Mouse (Mus musculus): ENCODE results near the gene Pias1. TPM values are rescaled to one million over a fixed set of nuclear protein-coding genes. Genes with fewer than 3 reads are reported as not detected.

The Pias1 gene
- polyA plus RNA-seq, 1 experiment from 2014 or later: 63.2 TPM

GRCm38 (mm10) chr9:62858266-62859019 is 129.3 kb downstream of the Pias1 start:
- ATAC-seq (replicated peaks; ENCODE audit: low FRiP score) (no peak), DNase-seq (ENCODE audit: low spot score) (no peak)
- Histone ChIP-seq H3K4me1 (replicated peaks; ENCODE audit: control insufficient read depth, insufficient read depth, low read length) (peaks cover 6% of the 10 kb centered on the region; the same call in 1 of the 2 replicates), H3K36me3 (ENCODE audit: control insufficient read depth, insufficient read depth, low read length) (no peaks in the 10 kb centered on the region), H3K9me3 (ENCODE audit: control insufficient read depth, low read length) (no peaks in the 10 kb centered on the region), H3K4me3 (ENCODE audit: low read depth, low read length) (no peak overlapping the region), H3K27ac (ENCODE audit: low read depth, low read length) (no peak overlapping the region), H3K9ac (ENCODE audit: low read length) (no peak overlapping the region), H3K27me3 (ENCODE audit: control insufficient read depth, insufficient read depth, low read length) (no peaks in the 10 kb centered on the region), H3K4me2 (ENCODE audit: low read depth, low read length, severe bottlenecking) (no peak overlapping the region)
- 52% methylated on average over 8 of the region's 8 CpGs for WGBS

GRCm38 (mm10) chr9:62857719-62858261 is 129.9 kb downstream of the Pias1 start, which contains the start of gene Calml4:
Gene Calml4, plus strand, starts transcription at chr9:62858080.
- Histone ChIP-seq H3K36me3 (ENCODE audit: control insufficient read depth, insufficient read depth, low read length) (no peaks in the 10 kb centered on the region), H3K27me3 (ENCODE audit: control insufficient read depth, insufficient read depth, low read length) (no peaks in the 10 kb centered on the region), H3K4me2 (ENCODE audit: low read depth, low read length, severe bottlenecking) (no peak within 1 kb of the TSS), H3K4me1 (replicated peaks; ENCODE audit: control insufficient read depth, insufficient read depth, low read length) (peaks cover 6% of the 10 kb centered on the region; the same call in 1 of the 2 replicates), H3K4me3 (ENCODE audit: low read depth, low read length) (no peak within 1 kb of the TSS), H3K9ac (ENCODE audit: low read length) (no peak within 1 kb of the TSS), H3K9me3 (ENCODE audit: control insufficient read depth, low read length) (no peaks in the 10 kb centered on the region), H3K27ac (ENCODE audit: low read depth, low read length) (no peak within 1 kb of the TSS)
- DNase-seq (ENCODE audit: low spot score): no peak
- WGBS: 63% methylated on average over 20 of the region's 20 CpGs
- ATAC-seq (replicated peaks; ENCODE audit: low FRiP score): no peak

DNA sequence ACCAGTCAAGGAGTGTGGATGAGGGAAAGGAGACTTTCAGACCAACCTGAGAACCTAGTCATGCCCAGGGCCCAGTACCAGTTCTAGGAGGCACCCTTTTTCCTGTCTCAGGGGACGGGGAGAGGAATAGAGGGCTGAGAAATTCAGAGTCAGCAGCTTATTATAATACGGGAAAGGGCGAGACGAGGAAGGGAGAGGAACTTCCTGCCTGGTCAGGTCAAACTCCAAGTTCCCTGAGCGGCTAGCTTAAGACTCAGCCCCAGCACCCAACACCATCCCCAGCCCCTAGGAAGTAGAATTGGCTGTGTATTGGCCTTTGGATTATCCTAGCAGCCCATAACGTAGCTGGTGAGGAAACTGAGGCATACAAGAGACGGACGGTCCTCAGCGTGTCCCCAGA is 130.5 kb downstream of the Pias1 start:
- H3K9me3 ChIP-seq (ENCODE audit: control insufficient read depth, low read length): no peaks in the 10 kb centered on the region
- no peaks in the 10 kb centered on the region for H3K27me3 ChIP-seq (ENCODE audit: control insufficient read depth, insufficient read depth, low read length)
- peaks cover 6% of the 10 kb centered on the region; the same call in 1 of the 2 replicates for H3K4me1 ChIP-seq (replicated peaks; ENCODE audit: control insufficient read depth, insufficient read depth, low read length)
- H3K36me3 ChIP-seq (ENCODE audit: control insufficient read depth, insufficient read depth, low read length): no peaks in the 10 kb centered on the region
- H3K27ac ChIP-seq (ENCODE audit: low read depth, low read length): no peak overlapping the region
- H3K4me2 ChIP-seq (ENCODE audit: low read depth, low read length, severe bottlenecking): no peak overlapping the region
- ATAC-seq (replicated peaks; ENCODE audit: low FRiP score): no peak
- DNase-seq (ENCODE audit: low spot score): no peak
- H3K4me3 ChIP-seq (ENCODE audit: low read depth, low read length): no peak overlapping the region
- WGBS: 85% methylated on average over 9 of the region's 9 CpGs
- H3K9ac ChIP-seq (ENCODE audit: low read length): no peak overlapping the region

DNA sequence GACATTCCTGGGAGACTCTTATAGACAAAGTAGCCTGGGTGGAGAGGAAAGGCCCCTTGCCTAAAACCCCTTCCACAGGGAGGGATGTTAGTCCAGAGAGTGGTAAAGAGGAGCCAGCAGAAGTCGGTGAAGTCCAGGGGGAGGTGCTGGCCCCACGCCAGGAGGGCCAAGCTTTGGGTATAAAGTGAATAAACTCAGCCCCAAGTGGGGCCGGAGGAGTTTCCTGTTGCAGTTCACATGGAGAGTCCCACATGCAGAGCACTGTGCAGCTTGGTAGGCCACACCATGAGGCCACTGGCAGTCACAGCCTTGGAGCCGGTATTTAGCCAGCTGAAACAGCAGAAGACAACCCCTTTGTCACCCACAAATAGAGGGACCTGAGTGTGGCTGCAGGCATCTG is 133.2 kb downstream of the Pias1 start:
- no peaks in the 10 kb centered on the region for H3K27me3 ChIP-seq (ENCODE audit: control insufficient read depth, insufficient read depth, low read length)
- no peak overlapping the region for H3K27ac ChIP-seq (ENCODE audit: low read depth, low read length)

DNA sequence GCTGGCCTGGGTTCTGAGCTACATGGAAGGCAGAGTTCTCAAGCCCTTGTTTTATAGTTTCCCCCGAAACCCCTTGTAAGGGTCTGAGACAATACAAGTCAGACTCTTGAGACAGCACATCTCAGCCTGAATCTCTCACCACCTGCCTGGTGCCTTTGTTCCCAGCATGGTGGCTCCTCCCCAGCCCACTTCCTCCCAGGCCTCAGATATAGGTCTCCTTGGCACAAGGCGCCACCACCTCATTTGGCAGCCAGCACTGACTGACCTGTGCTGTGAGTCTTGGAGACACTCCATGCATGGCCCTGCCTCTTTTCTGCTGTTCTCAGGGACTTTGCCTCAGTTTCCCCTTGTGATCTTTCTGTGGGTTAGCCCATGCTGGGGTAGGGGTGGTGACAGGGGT is 136.2 kb downstream of the Pias1 start:
- H3K4me1 ChIP-seq (replicated peaks; ENCODE audit: control insufficient read depth, insufficient read depth, low read length): no peaks in the 10 kb centered on the region
- H3K4me3 ChIP-seq (ENCODE audit: low read depth, low read length): no peak overlapping the region
- H3K9ac ChIP-seq (ENCODE audit: low read length): no peak overlapping the region
- 73% methylated on average over 2 of the region's 2 CpGs for WGBS
- H3K9me3 ChIP-seq (ENCODE audit: control insufficient read depth, low read length): no peaks in the 10 kb centered on the region
- ATAC-seq (replicated peaks; ENCODE audit: low FRiP score): no peak
- H3K4me2 ChIP-seq (ENCODE audit: low read depth, low read length, severe bottlenecking): no peak overlapping the region
- H3K27ac ChIP-seq (ENCODE audit: low read depth, low read length): no peak overlapping the region
- DNase-seq (ENCODE audit: low spot score): no peak
- no peaks in the 10 kb centered on the region for H3K27me3 ChIP-seq (ENCODE audit: control insufficient read depth, insufficient read depth, low read length)
- no peaks in the 10 kb centered on the region for H3K36me3 ChIP-seq (ENCODE audit: control insufficient read depth, insufficient read depth, low read length)

More for the DNA sequence above, 133.2 kb downstream of the Pias1 start:
- WGBS: 73% methylated on average over 4 of the region's 4 CpGs
- no peak overlapping the region for H3K4me3 ChIP-seq (ENCODE audit: low read depth, low read length)
- no peaks in the 10 kb centered on the region for H3K9me3 ChIP-seq (ENCODE audit: control insufficient read depth, low read length)
- no peak overlapping the region for H3K4me2 ChIP-seq (ENCODE audit: low read depth, low read length, severe bottlenecking)
- no peak overlapping the region for H3K9ac ChIP-seq (ENCODE audit: low read length)
- DNase-seq (ENCODE audit: low spot score) (no peak), ATAC-seq (replicated peaks; ENCODE audit: low FRiP score) (no peak)
- peaks cover 6% of the 10 kb centered on the region; the same call in 1 of the 2 replicates for H3K4me1 ChIP-seq (replicated peaks; ENCODE audit: control insufficient read depth, insufficient read depth, low read length)
- no peaks in the 10 kb centered on the region for H3K36me3 ChIP-seq (ENCODE audit: control insufficient read depth, insufficient read depth, low read length)

GRCm38 (mm10) chr9:62848641-62849040 is 139.1 kb downstream of the Pias1 start:
- Histone ChIP-seq H3K36me3 (ENCODE audit: control insufficient read depth, insufficient read depth, low read length) (no peaks in the 10 kb centered on the region), H3K27me3 (ENCODE audit: control insufficient read depth, insufficient read depth, low read length) (no peaks in the 10 kb centered on the region), H3K4me3 (ENCODE audit: low read depth, low read length) (no peak overlapping the region), H3K4me2 (ENCODE audit: low read depth, low read length, severe bottlenecking) (no peak overlapping the region), H3K4me1 (replicated peaks; ENCODE audit: control insufficient read depth, insufficient read depth, low read length) (no peaks in the 10 kb centered on the region), H3K9ac (ENCODE audit: low read length) (no peak overlapping the region), H3K27ac (ENCODE audit: low read depth, low read length) (no peak overlapping the region), H3K9me3 (ENCODE audit: control insufficient read depth, low read length) (no peaks in the 10 kb centered on the region)
- DNase-seq (ENCODE audit: low spot score): no peak
- ATAC-seq (replicated peaks; ENCODE audit: low FRiP score): no peak
- WGBS: 85% methylated on average over 3 of the region's 3 CpGs

DNA sequence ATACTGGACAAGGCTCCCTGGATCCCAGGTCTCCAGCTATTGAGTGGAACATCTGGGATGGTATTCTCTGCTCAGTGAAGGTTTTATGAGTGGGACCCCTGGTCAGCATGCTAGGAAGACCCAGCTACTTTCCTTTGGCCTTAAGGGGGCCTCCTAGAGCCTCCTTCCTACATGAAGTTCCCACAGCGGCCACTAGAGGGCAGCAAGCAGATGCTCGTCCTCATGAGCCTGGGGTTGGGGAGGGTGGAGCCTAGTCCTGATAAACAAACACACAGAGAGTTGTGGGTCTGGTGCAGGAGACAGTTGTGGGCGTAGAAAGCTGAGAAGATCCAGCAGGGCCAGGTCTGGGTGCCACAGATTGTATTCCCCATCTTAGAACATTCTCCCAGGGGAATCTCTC is 140.0 kb downstream of the Pias1 start:
- Histone ChIP-seq H3K4me2 (ENCODE audit: low read depth, low read length, severe bottlenecking) (no peak overlapping the region), H3K4me1 (replicated peaks; ENCODE audit: control insufficient read depth, insufficient read depth, low read length) (no peaks in the 10 kb centered on the region), H3K27ac (ENCODE audit: low read depth, low read length) (no peak overlapping the region), H3K4me3 (ENCODE audit: low read depth, low read length) (no peak overlapping the region), H3K9me3 (ENCODE audit: control insufficient read depth, low read length) (no peaks in the 10 kb centered on the region), H3K27me3 (ENCODE audit: control insufficient read depth, insufficient read depth, low read length) (no peaks in the 10 kb centered on the region), H3K9ac (ENCODE audit: low read length) (no peak overlapping the region), H3K36me3 (ENCODE audit: control insufficient read depth, insufficient read depth, low read length) (no peaks in the 10 kb centered on the region)
- DNase-seq (ENCODE audit: low spot score) (peak; percentile 93), ATAC-seq (replicated peaks; ENCODE audit: low FRiP score) (no peak; the same call in 1 of the 2 replicates)
- 7% methylated on average over 3 of the region's 3 CpGs for WGBS

DNA sequence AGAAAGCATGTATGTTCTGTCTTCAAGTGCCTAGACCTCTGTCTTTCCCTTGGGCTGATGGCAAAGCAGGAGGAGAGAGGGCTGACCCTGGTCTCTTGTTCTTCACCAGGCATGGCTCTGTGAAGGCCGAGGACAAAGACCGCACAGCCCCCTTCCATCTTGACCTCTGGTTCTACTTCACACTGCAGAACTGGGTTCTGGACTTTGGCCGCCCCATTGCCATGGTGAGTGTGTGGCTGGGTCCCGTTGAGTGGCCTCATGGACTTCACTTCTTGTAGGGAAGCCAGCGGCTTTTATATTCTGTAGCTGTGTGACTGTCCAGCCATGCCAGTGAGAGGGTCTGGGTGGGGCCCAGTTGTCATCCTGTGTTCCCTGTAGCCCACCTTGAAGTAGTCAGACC is 143.3 kb downstream of the Pias1 start:
- Histone ChIP-seq H3K4me3 (ENCODE audit: low read depth, low read length) (no peak overlapping the region), H3K27ac (ENCODE audit: low read depth, low read length) (no peak overlapping the region), H3K36me3 (ENCODE audit: control insufficient read depth, insufficient read depth, low read length) (no peaks in the 10 kb centered on the region), H3K9me3 (ENCODE audit: control insufficient read depth, low read length) (no peaks in the 10 kb centered on the region), H3K9ac (ENCODE audit: low read length) (no peak overlapping the region), H3K27me3 (ENCODE audit: control insufficient read depth, insufficient read depth, low read length) (no peaks in the 10 kb centered on the region), H3K4me2 (ENCODE audit: low read depth, low read length, severe bottlenecking) (no peak overlapping the region), H3K4me1 (replicated peaks; ENCODE audit: control insufficient read depth, insufficient read depth, low read length) (peaks cover 4% of the 10 kb centered on the region; the same call in 1 of the 2 replicates)
- WGBS: 93% methylated on average over 5 of the region's 5 CpGs
- no peak for ATAC-seq (replicated peaks; ENCODE audit: low FRiP score)
- DNase-seq (ENCODE audit: low spot score): no peak
